In the genomic region with DNA sequence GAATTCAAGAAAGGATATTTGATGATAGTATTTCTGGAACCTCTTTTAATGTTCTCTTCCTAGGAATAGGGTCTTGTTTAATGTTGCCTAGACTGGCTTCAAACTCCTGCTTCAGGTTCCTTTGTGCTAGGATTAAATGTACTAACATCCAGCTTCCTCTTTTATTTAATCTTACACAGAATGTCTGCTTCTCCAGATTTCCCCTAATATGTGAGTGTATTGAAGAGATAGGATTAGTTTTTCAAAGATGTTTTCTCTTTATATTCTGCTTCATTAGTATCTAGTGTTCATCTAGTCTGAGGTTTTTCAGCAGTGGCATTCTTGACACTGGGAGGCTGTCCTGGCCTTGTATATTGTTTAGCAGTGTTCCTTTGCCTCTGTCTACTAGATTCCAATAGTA, we compare ENCODE assay signal across 1 mouse cellular context.
TF ChIP-seq lines count a peak whose summit lies in the region.

No protein-coding gene starts in this region.

TF ChIP-seq in MEL, 35 proteins besides CTCF, POLR2A, EP300 and RAD21:
- TF ChIP-seq TAL1 (IDR thresholded peaks at IDR 0.05; ENCODE audit: low read length) (peak; percentile 56), MAZ (IDR thresholded peaks at IDR 0.05; ENCODE audit: low read depth, low read length) (no peak), MEF2A (IDR thresholded peaks at IDR 0.05; ENCODE audit: extremely low read depth, insufficient replicate concordance, low read depth, low read length, poor library complexity, severe bottlenecking) (no peak), GATA1 (IDR thresholded peaks at IDR 0.05; ENCODE audit: low read depth, low read length) (peak; percentile 81), RCOR1 (IDR thresholded peaks at IDR 0.05; ENCODE audit: low read depth, low read length) (peak; percentile 91), TCF12 (IDR thresholded peaks at IDR 0.05; ENCODE audit: low read depth, low read length) (peak; percentile 85), E2F4 (IDR thresholded peaks at IDR 0.05; ENCODE audit: borderline replicate concordance, low read depth, low read length) (no peak), ZKSCAN1 (IDR thresholded peaks at IDR 0.05; ENCODE audit: low read depth, low read length) (no peak), MYC (IDR thresholded peaks at IDR 0.05; ENCODE audit: low read depth, low read length) (no peak)
